Mouse (Mus musculus) left cerebral cortex, postnatal 4 days (tissue): ENCODE measurements around the gene Def8. TPM values are rescaled to one million over a fixed set of nuclear protein-coding genes. Genes with fewer than 3 reads are reported as not detected.
"Not testable (repeated sequence)": the region's sequence is repeated elsewhere in the genome, so short reads cannot be mapped to it uniquely, and the experiment has no call there.

Experiments
- DNase-seq: peaks from one replicate; pipeline ENCODE4 v3.0.0-alpha.2; 2022
- intact Hi-C: fragments of 180-260 bp; cut with DNase I; formaldehyde crosslinking; loops from one replicate; pipeline ENCODE4 v1.15.1; 2025
- total RNA-seq, 2 experiments: library from RNA; stranded (reverse); gene quantifications; 2 replicates each; pipeline ENCODE4 v1.2.3; 2021

The Def8 gene
- total RNA-seq, 2 experiments from 2014 or later, result 68.3 to 70.1 TPM

GRCm38 (mm10) chr8:123412560-123413170 is 10.7 kb upstream of the Def8 start:
- intact Hi-C loops, result no loop called here
- DNase-seq, result peak; percentile 66

- no peak for DNase-seq
- intact Hi-C loops, result no loop called here
Measured at GRCm38 (mm10) chr8:123414255-123414654, 9.1 kb upstream of the Def8 start.

- intact Hi-C loops, DNase-seq: not testable (repeated sequence)
Measured at GRCm38 (mm10) chr8:123414997-123415696, 8.2 kb upstream of the Def8 start.

- intact Hi-C loops, result no loop called here
- no peak for DNase-seq
Measured at GRCm38 (mm10) chr8:123415967-123416943, 7.1 kb upstream of the Def8 start.

GRCm38 (mm10) chr8:123416944-123417555 is 6.3 kb upstream of the Def8 start:
- DNase-seq, result no peak
- intact Hi-C loops, result no loop called here

- no peak for DNase-seq
- intact Hi-C loops, result no loop called here
Measured at GRCm38 (mm10) chr8:123419711-123420110, 3.6 kb upstream of the Def8 start.

- no peak for DNase-seq
- intact Hi-C loops, result no loop called here
Measured at GRCm38 (mm10) chr8:123420525-123421281, 2.6 kb upstream of the Def8 start.

GRCm38 (mm10) chr8:123421325-123421724 is 2.0 kb upstream of the Def8 start:
- no peak for DNase-seq
- intact Hi-C loops, result no loop called here

- peak; percentile 76 for DNase-seq
- intact Hi-C loops, result no loop called here
Measured at GRCm38 (mm10) chr8:123422056-123422780, 1.1 kb upstream of the Def8 start.

GRCm38 (mm10) chr8:123422781-123423159 is 557 bp upstream of the Def8 start:
- no peak for DNase-seq
- intact Hi-C loops, result no loop called here

GRCm38 (mm10) chr8:123426511-123427509 is 3.5 kb downstream of the Def8 start:
- DNase-seq, result no peak
- intact Hi-C loops, result no loop called here

GRCm38 (mm10) chr8:123427639-123428275 is 4.4 kb downstream of the Def8 start:
- intact Hi-C loops, result no loop called here
- DNase-seq, result no peak

GRCm38 (mm10) chr8:123428343-123428893 is 5.1 kb downstream of the Def8 start:
- intact Hi-C loops, result no loop called here
- no peak for DNase-seq

GRCm38 (mm10) chr8:123428939-123429721 is 5.8 kb downstream of the Def8 start:
- intact Hi-C loops, result no loop called here
- no peak for DNase-seq

GRCm38 (mm10) chr8:123429722-123430013 is 6.3 kb downstream of the Def8 start:
- DNase-seq, intact Hi-C loops: not testable (repeated sequence)

GRCm38 (mm10) chr8:123430936-123431335 is 7.6 kb downstream of the Def8 start:
- DNase-seq, intact Hi-C loops: not testable (repeated sequence)
